Mouse (Mus musculus): ENCODE results near the gene Vstm2a.

Vstm2a gene

DNA sequence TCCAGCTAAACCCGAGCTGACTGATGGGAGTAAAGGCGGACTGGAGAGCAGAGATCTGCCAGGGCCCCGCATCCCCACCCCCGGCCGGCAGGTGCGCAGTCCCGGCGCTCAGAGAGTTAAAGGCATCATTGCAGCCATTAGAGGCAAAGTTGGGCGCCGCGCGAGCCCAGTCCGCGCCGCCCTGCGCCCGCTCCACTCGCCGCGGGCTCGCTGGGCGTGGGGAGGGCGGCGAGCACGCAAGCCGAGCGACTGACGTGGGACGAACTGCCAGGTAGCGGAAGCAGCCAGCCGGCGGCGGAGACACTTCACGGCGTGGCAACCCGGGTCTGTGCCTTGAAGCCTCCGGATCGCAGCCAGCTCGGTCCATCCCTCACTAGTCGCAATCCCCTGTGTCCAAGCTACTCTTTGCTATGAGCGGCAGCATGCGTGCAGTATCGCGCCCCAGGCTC is at the start of gene Vstm2a:
Gene Vstm2a, plus strand, starts transcription at position 252 of the 449 bp plus-strand sequence.
- no peak for DNase-seq (ENCODE audit: low read depth)

DNA sequence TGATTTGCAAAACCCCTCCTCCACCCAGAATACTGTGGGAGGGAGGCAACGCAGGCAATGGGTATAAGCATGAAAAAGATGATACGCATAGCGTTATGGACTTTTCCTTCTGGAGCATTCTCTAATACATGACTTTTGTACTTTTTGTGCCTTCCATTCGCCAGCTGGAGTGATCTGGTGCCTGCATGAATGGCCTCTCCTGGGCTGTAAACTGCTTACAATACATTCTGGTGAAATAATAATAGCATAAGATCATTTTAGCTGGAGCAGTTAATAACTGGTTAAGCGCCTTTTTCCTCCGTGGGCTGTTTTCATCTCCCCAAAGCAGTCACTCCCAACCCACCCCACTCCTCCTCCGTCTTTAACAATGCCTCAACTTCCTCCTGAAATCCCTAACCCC is 513 bp upstream of the Vstm2a start:
- no peak for DNase-seq (ENCODE audit: low read depth)

DNA sequence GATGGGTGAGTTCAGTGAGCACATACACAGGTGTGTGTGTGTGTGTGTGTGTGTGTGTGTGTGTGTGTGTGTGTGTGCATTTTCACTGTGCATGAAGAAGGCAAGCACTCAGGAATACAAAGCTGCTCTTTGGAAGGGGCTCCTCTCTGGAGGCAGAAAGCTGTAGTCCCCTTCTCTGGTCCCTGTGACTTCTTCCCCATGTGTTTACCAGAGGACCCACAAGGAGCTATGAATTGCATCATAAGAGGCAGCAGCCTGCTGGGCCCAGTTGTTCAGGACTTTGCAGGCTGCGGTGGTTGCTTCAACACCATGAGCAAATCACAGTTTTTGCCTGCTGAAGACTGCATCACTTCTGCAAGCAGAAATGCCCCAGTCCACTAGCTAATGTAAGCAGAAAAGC is 776 bp downstream of the Vstm2a start:
- DNase-seq (ENCODE audit: low read depth) = no peak

DNA sequence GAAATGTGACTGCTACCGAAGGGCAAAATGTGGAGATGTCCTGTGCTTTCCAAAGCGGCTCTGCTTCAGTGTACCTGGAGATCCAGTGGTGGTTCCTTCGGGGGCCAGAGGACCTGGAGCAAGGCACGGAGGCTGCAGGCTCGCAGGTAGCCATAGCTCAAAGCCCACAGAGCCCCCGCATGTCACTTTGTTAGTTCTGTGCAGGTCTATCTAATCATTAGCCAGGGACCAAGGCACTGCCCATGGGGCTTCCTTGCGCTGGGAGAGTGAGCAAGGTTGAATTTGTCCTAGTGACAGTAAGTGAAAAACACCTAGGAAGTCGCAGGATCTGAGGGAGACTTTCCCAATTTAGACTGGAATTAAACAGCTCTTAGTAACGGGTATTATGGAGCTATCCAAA is 2.4 kb downstream of the Vstm2a start:
- no peak for DNase-seq (ENCODE audit: low read depth)

DNA sequence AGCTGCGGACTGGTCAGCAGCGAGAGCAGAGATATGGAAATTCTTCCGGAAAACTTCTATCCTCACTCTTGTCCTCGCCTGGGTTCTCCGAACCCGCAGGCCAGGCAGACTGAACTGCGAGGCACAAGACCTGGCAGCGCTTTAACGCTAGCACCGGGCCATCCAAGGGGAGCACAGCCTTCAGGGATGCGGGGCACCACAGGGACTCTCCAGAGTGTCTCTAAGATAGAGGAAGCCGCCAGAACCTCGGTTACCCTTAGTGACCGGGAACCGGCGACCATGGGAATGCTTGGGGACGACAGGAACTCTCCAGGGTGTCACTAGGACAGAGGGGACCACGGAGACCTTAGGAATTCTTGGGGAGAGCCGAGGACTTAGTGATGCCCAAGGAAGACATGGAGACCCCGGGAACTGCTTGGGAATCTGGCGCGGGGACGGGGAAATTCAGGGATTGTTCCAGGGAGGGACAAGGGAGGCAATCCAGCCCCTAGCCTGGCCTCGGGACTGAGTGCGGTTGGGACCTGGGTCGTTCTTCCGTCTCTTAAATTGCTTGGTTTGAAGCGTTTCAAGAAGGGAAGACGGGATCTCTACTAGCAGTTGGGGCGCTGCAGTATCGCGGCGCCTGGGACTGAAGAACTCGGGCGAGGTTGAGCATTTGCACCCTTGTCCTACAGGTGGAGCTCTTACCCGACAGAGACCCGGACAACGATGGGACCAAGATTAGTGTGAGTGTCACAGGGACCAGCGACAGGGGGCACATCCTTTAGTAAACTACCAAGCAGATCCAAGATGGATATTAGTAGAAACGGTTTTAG is 3.4 kb downstream of the Vstm2a start:
- DNase-seq (ENCODE audit: low read depth) = no peak

DNA sequence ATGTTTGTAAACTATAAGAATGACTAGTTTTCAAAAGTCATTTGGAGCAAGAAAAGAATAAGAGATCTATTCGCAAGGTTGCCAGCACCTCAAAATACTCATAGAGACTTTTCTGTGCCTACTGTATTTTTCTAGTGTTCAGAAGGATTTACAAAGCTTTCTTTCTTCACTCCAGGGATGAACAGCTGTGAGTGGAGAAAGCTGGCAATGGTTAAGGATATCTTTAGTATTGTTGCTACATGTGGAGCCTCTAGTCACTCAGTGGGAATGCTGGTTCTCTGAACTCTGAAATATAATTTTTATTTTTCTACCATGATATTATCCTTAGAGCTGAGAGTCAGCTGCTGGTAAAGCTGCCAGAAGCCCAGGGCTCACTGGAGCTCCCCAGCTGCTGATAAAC is 10.9 kb downstream of the Vstm2a start:
- no peak for DNase-seq (ENCODE audit: low read depth)

DNA sequence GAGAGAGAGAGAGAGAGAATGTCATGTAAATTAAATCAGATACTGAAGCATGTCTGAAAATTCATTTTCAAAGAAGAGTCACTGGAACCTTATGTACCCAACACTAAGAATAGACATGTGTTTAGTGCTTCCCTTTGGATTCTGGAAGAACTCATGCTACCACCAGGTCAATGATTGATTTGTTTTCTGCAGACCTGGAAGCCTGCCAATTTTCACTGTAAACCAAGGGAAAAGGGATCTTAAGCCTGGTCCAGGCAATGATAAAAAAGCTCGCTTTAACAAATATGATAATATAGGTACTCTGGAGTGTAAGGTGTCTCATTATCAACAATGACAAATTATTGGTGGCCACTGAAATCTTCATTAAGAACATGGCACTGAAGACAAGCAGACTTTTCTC is 32.9 kb downstream of the Vstm2a start:
- DNase-seq (ENCODE audit: low read depth) = no peak

DNA sequence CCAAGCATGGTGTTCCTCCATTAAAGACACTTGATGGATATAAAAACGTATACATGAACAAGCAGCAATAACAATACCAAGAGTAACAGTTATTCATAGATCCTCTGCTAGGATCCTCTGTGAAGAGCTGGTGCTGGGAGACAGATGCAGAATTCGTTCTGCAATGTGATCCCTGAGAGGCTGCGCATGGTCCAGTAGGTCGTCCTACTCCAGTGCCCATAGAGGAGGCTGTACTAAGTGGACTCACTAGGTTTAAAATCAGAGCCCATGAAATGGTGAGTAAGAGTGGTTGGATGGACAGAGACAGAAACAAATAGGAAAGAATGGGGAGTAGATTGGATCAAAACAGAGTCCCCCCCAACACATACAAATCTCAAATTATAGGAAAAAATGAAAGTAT is 35.4 kb downstream of the Vstm2a start:
- DNase-seq (ENCODE audit: low read depth) = no peak

DNA sequence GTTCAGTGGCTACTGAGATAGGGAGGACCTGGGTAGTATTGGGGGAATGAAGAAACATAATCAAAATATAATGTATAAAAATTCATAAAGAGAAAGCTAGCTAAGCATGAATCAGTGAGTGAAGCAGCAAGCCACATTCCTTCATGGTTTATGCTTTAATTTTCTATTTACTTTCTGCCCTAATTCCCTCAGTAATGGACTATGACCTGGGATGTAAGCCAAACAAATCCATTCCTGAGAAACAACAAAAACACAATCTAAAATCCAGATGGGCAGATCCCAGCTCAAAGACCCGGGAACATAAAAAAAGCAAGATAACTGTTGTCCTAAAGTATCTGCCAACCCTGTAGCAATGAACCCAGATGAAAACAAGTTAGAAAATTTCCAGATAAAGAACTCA is 39.0 kb downstream of the Vstm2a start:
- no peak for DNase-seq (ENCODE audit: low read depth)

DNA sequence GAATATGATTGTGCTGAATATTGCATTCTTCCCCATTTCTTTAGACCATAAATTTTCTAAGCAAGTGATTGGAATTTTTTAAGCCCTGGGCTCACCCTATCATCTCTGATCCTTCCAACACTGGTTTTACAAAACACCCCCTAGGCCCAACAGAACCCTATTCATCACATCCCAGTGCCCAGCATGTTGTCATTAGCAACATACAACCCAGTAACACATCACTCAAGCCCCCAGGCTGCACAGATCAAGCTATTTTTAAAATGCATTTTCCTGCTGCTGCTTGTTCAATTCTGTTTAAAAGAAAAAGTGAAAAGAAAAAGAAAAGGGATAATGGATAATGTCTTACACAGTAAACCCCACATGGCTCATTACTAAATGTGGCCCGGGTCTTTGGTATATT is 42.0 kb downstream of the Vstm2a start:
- DNase-seq (ENCODE audit: low read depth) = no peak

DNA sequence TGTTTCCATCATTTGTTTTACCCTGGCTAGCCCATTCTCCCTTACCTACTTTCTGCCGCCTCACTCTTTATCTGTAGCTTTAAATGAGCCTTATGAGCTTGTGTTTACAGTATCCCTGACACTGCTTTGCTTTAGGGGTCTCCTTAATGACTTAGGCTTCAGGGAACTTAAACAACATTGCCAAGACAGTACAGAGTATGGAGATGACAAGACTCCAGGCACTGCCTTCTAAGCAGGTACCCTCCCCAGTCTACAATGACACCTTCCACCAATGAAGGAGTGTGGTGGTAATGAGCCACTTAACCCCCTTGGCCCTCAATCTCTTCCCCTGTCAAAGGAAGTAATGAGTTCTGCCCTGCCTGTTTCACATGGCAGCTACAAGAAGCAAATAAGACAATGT is 42.4 kb downstream of the Vstm2a start:
- DNase-seq (ENCODE audit: low read depth) = no peak

DNA sequence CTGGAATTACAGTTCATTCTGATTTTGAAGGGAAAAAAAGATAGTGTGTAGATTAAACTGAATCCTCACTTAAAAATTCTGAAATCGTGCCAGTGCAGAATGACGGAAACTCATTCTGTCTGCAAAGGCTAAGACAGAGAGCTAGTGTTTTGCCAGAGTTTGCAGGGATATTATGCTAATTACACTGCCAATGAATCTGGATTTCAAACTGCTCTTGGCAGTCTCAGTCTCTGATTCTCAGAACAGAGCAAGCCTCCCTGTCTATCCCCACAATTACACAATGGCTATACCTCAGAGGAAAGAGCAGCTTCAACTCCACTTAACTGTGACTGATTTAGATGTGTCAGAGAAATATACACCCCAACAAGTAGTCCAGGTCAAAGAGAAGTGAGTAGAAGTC is 43.2 kb downstream of the Vstm2a start:
- DNase-seq (ENCODE audit: low read depth) = no peak

DNA sequence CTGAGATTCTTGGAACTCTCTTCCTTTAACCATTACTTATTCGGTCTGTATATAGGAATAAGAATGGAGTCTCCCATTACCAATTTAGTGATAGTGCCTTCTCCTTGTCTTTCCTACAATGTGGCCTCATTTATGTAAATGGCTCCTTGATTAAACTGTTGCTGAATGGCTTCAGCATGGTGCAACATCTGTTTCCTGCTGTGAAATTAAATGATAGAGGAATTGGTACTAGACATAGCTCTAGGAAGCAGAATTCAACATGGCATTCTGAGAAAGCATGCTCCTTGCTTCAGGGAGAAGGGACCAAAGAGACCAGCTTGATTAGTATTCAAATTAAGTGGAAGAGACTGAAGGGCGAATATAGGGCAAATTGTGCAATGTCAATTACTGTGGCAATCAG is 57.6 kb downstream of the Vstm2a start:
- no peak for DNase-seq (ENCODE audit: low read depth)

DNA sequence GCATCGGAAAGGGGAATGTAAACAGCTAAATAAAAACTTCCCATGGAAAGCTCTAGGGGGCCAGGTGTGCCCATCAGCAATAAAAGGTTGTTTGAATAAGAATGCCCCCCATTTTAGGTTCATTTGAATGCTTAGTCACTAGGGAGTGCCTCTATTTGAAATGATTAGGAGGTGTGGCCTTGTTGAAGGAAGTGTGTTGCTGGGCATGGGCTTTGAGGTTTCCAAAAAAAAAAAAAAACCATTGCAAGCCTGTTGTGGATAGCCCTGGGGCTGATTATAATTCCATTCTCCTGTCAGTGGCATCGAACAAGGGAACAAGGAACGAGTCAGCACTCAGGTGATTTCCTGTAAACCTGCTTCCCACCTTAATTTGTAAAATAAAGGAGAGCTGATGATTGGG is 87.7 kb downstream of the Vstm2a start:
- no peak for DNase-seq (ENCODE audit: low read depth)

DNA sequence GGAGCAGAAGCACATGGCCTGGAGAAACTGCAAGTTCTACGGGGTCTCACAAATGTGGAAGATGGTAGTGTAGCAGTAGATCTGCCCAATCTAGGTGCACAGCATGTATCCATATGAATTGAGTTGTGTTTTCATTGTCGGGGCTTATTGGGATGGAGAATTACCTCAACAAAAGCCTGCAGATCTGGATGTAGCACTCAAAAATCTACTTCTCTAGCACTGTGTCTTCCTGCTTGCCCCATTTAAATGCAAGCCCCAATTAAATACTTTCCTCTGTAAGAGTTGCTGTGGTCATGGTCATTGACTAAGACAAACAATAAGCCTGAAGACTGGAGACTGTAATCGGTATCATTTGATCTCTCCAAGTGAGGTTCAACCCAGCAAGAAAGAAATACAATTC is 88.2 kb downstream of the Vstm2a start:
- no peak for DNase-seq (ENCODE audit: low read depth)

DNA sequence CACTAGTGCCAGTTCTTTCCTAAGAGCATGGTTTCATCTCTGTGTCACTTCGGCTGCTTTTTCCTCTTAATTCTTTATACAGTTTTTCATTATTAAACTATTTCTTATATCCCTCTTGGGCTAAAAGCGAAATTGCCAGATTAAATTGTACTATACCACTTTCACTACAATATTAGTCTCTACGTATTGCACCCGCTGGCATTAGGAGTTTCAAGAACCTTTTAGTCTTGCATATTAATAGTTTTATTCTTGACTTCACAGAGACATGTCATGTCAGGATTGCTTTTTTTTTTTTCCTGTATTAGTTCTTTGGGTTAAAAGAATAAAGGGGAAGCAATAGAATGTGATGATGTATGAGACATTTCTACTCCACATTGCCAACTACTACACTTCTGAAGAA is 94.4 kb downstream of the Vstm2a start:
- no peak for DNase-seq (ENCODE audit: low read depth)

DNA sequence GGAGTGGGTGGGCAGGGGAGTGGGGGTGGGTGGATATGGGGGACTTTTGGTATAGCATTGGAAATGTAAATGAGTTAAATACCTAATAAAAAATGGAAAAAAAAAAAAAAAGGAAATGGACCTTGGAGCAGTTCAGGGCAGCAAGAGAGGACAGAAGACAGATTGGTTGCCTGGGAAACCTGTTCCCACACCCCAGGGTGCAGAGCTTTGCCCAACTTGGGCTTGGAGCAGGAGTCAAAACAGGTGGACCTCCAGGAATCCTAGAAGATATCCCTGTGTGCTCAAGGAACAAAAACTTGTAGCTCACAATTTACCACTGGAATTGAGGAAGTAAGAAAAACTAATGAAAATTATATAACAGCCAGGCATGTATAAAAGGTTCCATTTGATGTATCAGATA is 96.8 kb downstream of the Vstm2a start:
- DNase-seq (ENCODE audit: low read depth) = no peak

DNA sequence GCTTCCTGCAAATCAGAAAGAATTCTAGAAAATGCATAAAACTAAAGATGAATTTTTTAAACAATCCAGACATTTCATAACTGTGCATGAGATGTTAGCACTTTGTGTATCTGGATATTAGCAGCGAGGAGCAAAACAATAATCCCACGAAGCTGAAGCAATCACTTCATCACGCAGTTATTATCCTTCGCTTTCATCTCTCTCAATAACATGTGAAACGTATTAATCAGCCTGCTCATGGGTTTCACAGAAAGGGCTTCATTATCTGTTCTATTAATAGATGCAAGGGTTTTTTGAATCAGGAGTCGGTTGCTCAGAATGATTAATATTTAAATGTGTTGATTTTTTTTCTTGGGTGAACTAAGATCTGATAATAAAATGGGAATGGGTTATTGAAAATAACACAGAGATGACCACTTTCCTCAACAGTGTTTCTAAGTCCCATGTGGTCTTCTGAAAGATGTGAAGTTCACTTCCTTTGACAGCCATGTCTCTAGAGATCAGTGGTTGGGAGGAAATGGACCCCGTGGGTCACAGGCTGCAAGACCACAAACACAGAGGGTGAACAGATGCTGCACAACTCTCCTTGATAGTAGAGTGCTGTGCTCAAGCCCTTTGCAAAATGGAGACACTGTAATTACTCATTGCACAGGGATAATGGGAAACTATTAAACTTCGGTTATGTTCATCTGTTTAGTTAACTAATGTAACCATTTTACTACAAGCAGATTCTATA is 109.5 kb downstream of the Vstm2a start:
- DNase-seq (ENCODE audit: low read depth) = no peak

DNA sequence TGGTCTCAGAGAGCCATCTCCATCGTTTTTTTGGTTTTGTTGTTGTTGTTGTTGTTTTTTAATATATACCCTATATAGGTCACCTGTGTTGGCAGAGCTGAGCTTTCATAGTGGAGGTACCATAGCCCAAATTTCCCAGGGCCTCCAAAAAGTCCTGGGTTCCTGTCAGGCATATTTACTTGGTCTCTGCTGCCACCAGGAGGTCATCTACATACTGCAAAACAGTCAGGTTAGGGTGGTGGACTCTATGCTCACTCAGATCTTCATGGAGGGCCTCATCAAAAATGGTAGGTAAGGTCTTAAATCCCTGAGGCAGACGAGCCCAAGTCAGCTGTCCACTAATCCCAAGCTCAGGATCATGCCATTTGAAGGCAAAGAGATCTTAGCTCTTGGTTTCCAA is 146.1 kb downstream of the Vstm2a start:
- DNase-seq (ENCODE audit: low read depth) = peak; percentile 5

DNA sequence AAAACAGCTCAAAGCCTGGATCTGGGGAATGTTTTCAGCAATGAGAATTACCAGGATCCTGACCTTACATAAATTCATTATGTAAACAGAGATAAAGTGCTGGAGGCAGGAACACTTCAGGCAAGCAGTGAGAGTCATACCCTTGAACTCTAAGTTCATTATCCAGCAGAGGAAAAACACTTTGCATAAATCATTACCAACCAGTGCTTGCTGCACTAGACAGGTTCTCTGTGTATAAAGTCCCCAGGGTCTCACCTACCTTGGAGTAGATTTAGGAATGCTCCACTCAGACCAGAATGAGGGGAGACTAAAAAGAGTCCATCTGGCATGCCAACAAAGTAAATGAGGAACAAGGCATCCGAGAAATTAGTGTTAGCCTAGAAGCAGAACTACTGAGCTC is 154.2 kb downstream of the Vstm2a start:
- DNase-seq (ENCODE audit: low read depth) = no peak

DNA sequence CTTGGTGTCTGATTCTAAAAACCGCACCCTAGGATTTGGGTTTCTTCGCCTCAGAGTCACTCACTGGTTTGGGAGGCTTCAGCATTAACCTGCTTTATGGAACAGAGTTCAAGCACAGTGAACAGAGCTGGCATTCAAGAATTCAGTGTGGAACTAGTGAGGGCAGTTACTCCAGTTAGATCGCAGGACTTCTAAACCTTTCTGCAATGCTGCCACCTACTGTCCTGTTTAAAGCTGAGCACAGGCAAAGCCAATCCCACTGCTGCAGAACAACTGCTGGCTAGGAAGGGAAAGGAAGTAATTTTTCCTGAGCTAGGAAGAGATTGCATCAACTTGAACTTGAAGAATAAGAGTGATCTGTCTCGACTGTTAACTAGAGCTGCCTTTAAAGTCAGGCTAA is 155.1 kb downstream of the Vstm2a start:
- DNase-seq (ENCODE audit: low read depth) = peak; percentile 60

DNA sequence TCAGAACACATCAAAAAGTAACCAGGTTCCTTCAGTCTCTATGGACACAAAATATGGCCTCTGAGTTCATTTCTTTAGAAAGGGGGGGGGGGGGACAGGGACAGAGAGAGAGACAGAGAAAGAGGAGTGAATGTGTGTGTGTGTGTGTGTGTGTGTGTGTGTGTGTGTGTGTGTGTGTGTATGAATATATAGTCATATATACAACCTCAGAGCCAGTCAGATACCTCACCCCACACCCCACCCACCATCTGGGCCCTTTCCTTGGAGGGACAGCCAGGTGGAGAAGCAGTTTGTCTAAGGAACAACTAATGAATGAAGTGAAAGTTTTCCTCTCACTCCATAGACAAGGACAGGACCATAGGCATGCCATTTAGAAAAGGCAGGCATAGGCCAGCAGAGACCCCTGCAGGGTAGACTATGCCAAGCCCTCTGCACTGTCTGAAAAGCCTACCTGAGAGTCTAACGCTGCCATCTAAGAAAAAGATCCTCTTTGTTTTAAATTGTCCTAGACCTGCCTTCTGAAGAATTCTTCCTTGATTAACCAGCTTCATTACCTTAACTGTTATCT is 155.6 kb downstream of the Vstm2a start:
- DNase-seq (ENCODE audit: low read depth) = no peak

DNA sequence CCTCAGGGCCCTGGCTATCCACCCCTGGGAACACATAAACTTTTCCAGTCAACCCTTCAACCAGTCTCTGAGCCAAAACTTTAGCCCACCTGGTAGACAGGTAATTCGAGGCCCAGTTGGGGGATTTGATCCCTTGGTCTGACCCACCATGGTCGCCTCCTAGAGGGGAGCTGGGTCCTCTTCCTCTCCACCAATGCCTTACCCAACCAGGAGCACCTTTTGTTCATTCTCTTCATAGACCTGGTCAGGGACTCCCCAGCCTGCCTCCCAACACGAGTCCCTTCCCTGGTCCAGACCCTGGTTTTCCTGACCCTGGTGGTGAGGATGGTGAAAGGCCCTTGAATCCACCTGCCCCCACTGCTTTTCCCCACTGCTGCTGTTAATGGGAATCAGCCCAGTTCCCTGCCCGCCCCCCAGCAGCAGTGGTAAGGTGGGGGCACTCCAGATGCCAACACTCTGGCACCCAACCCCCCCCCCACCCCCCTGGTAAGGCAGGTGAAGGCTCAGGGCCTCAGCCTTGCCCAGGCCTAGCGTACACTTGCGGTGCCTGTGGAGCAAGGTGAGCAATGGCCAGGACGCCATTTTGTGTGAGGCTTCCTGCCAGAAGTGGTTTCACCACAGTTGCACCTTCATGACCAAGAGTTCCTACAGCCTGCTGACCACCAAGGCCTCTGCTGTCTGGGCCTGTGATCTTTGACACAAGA is 182.2 kb downstream of the Vstm2a start:
- no peak for DNase-seq (ENCODE audit: low read depth)

Data from 416B (cell line).